Mouse (Mus musculus) urinary bladder, postnatal 14 days (tissue): ENCODE data around the gene Hfe2.

ENCODE experiments used
- DNase-seq: peaks from one replicate; pipeline ENCODE4 v3.0.0; 2021; ENCODE audit warnings: low spot score

The Hfe2 gene

GRCm38 (mm10) chr3:96558668-96559196, 33.8 kb downstream of the Hfe2 start:
- no peak for DNase-seq

- no peak for DNase-seq
Observed at GRCm38 (mm10) chr3:96559398-96559910, 34.5 kb downstream of the Hfe2 start.

GRCm38 (mm10) chr3:96559911-96560850, 35.2 kb downstream of the Hfe2 start:
- no peak for DNase-seq

- DNase-seq = no peak
Observed at GRCm38 (mm10) chr3:96560881-96561668, 36.1 kb downstream of the Hfe2 start.

GRCm38 (mm10) chr3:96561946-96562681, 37.1 kb downstream of the Hfe2 start:
- peak; percentile 44 for DNase-seq

GRCm38 (mm10) chr3:96563267-96563666, 38.3 kb downstream of the Hfe2 start:
- DNase-seq = no peak

- no peak for DNase-seq
Observed at GRCm38 (mm10) chr3:96563911-96564632, 39.1 kb downstream of the Hfe2 start.

GRCm38 (mm10) chr3:96564633-96565032, 39.7 kb downstream of the Hfe2 start:
- DNase-seq = no peak

- no peak for DNase-seq
Observed at GRCm38 (mm10) chr3:96565105-96565504, 40.1 kb downstream of the Hfe2 start.

GRCm38 (mm10) chr3:96566661-96567450, 41.9 kb downstream of the Hfe2 start:
- no peak for DNase-seq

- DNase-seq = no peak
Observed at GRCm38 (mm10) chr3:96568605-96569004, 43.6 kb downstream of the Hfe2 start.

GRCm38 (mm10) chr3:96569506-96569905, 44.5 kb downstream of the Hfe2 start:
- DNase-seq = no peak

GRCm38 (mm10) chr3:96569966-96570605, 45.1 kb downstream of the Hfe2 start:
- DNase-seq = no peak

- DNase-seq = no peak
Observed at GRCm38 (mm10) chr3:96570643-96571042, 45.7 kb downstream of the Hfe2 start.

GRCm38 (mm10) chr3:96571336-96571735, 46.4 kb downstream of the Hfe2 start:
- no peak for DNase-seq

GRCm38 (mm10) chr3:96571896-96572698, 47.1 kb downstream of the Hfe2 start:
- peak; percentile 43 for DNase-seq

- DNase-seq = no peak
Observed at GRCm38 (mm10) chr3:96573611-96574511, 48.9 kb downstream of the Hfe2 start.
